Mouse (Mus musculus) thymus, adult 18-20 months (tissue): ENCODE measurements around the gene Primpol.
"Not testable (repeated sequence)": the region's sequence is repeated elsewhere in the genome, so short reads cannot be mapped to it uniquely, and the experiment has no call there.

ENCODE experiments used
- DNase-seq, 2 experiments: peaks; one replicate each; pipeline ENCODE4 v3.0.0; 2022; ENCODE audit warnings: mixed read lengths in 2 of 2

Primpol gene

GRCm38 (mm10) chr8:46600959-46601707 is 15.9 kb downstream of the Primpol start:
- DNase-seq = no peak

- DNase-seq = no peak
These were observed 17.6 kb downstream of the Primpol start for GRCm38 (mm10) chr8:46599314-46599904.

- DNase-seq = no peak
These were observed 18.3 kb downstream of the Primpol start for GRCm38 (mm10) chr8:46598753-46599152.

GRCm38 (mm10) chr8:46598114-46598513 is 18.9 kb downstream of the Primpol start:
- no peak for DNase-seq

DNA sequence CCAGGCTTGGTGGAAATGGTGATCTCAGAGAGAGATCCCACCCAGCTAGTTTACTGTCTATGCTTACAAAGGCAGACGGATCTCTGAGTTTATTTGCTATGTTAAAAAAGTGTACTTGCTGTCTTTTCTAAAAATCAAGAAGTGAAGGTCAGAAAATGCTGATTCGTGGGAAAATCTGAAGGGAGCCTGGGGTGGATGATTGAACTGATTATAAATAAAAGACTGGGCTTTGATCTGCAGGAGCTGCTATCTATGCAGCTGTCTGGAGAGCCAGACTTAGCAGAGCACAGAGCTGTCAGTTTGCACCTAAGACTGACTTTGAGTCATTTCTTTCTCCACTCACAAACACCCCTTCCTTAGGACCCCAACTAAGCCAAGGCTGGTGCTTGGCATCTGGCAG is 19.6 kb downstream of the Primpol start:
- no peak for DNase-seq

- DNase-seq = no peak
These were observed 20.5 kb downstream of the Primpol start for GRCm38 (mm10) chr8:46596530-46596929.

DNA sequence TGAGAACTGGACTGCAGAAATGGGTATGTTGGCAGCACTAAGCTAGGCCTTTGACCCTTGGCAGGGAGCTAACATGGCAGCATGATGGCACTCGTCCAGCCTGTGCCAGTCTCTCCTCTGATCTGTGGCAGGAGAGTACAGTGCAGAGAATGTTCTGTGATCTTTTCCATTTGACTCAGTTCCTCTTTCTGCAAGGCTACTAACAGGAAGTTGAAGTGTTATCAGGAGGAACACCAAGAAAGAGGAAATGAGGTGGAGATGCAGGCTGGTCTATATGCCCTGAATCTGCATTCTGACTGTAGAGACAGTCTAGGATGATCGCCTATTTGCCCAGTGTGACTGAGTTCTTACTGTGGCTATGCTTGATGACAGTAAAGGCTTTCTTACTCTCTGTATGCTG is 21.4 kb downstream of the Primpol start:
- DNase-seq = no peak

- DNase-seq = no peak
These were observed 23.2 kb downstream of the Primpol start for GRCm38 (mm10) chr8:46593772-46594171.

GRCm38 (mm10) chr8:46593067-46593466 is 23.9 kb downstream of the Primpol start:
- DNase-seq = no peak

DNA sequence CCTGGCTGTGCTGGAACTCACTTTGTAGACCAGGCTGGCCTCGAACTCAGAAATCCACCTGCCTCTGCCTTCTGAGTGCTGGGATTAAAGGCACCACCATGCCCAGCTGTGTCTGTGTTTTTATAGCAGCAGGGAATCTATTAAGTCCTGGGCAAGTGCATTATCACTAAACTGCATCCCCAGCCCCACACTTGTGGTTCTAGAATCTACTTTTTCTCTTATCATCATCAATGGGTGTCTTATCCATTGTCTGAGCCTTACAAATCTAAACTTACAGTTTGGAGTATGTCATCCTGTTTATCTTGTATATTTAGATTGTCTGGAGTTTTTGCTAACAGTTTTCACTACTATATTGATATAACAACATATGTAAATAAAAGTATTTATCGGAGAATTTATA is 28.3 kb downstream of the Primpol start:
- no peak for DNase-seq

DNA sequence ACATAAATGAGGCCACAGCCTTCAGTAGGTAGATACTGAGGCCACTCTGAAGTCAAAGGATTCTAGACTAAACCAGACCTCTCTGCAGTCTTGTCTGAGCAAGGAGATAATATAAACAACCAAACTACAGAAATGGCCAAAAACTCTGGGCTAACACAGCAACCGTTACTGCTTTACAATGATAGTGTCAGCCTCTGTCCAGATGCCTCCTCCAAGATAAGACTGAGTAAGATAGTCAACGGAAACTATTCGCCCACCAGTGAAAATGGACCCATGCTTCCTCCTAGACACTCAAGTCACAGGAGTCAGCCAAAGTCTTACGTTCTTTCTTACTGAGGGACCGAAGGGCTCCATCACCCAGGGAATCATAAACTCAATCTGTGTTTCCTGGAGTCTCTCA is 29.1 kb downstream of the Primpol start:
- DNase-seq = no peak

DNA sequence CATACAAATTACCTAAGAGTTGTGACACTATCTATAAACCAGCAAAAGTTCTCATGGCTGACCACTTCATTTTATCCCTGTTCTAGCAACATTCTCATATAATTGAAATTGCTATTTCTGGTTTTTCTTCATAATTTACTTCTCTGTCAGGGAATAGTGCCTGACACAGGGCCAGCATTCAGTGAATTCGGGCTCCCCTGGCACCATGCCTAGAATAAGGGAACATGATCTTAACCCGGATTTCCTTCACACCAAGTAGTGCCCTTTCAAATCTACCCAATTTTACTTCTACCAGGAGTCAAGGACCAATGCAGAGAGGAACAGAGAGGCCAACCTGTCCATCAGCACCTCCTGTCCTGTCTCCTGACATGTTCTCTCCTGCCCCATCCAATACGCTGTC is 31.4 kb downstream of the Primpol start:
- DNase-seq = no peak

- not testable (repeated sequence) for DNase-seq
These were observed 32.7 kb downstream of the Primpol start for GRCm38 (mm10) chr8:46584328-46584727.

- no peak for DNase-seq
These were observed 38.2 kb downstream of the Primpol start for GRCm38 (mm10) chr8:46578794-46579193.

DNA sequence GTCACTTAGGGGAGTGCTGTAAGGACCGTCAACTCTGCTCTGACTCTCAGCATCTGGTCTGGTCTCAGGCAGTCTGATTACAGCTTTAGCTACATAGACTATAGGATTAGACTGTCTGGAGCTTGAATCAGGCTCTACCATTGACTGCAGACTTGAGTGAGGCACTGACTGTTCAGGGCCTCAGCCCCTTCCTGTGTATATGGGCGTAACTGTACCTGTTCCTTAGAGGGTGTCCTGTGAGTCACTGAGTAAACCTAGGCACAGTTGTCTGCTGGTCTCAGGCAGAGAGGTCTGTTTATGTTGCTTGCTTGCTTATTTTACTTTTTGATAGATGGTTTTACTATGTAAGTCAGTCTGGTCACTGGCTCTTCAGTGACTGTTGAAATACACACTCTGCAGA is 43.0 kb downstream of the Primpol start:
- DNase-seq = no peak

DNA sequence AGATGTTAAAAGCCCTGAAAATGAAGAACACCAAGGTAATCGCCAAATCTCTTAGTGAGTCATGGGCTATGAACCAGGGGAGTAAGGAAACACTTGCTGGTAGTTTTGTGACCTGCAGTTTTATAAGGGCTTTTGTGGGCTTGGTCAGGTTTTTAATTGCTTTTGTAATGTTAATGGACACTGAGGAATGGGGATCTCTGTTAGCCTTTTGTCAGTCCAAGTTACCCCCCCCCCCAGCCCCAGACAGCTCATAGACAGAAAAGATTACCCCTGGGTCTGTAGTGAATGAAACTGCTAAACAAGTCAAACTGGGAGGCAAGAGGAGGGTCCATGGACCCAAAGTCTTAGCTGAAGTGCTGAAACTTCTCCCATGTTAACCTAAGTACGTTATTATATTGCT is 43.6 kb downstream of the Primpol start:
- no peak for DNase-seq

DNA sequence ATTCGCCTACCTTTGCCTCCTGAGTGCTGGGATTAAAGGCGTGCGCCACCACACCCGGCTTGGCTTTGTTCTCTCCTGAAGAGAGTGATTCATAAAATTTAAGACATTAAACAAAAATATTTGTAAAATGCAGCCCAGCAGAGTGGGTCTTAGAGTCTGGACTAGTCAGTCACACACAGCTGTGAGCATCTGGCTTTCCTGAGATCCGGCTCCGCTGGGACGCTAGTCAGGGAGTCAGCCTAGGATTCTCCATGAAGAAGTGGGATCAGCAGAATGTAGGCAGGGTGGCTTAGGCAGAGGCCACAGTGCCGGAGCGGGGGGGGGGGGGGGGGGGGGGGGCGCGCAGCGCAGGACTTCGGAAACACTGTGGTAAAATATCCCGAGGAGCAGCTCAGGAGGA is 46.3 kb downstream of the Primpol start:
- no peak for DNase-seq

DNA sequence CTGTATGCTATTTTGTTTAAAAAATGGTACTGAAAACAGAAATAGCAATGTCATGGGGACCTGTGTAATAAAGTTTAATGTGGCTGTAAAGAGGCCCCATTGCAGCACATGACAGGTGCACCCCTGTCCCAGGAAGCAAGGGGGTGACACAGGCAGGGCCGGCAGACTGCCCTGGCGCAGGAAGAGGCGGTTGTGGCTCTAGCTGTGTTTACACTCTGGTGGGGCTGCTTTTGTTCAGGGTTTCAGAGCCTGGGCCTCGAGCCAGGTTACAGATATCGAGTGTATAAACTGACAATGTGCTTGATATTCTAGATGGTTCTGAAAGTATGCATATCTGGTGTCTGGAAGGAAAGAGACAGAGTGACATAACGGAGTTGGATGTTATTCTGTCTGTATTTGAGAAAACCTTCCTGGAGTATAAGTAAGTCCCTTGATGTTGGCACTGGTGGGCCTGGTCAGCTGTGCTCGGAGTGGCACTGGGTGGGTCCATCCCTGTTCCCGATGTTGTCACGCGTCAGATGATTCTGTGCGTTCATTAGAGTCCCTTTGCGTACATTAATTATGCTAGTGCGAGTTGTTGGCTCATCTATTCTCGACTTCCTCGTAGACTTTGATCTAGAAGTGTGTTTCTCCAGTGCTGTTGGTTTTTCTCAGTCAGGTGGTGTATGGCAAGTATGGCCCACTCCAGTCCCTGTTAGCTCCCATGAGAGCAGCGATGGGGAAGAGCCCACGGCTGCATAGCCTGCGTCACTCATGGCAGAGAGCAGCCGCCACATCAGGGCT is 47.2 kb downstream of the Primpol start:
- DNase-seq = no peak

- DNase-seq = no peak
These were observed 48.1 kb downstream of the Primpol start for GRCm38 (mm10) chr8:46568942-46569341.

GRCm38 (mm10) chr8:46567946-46568345 is 49.1 kb downstream of the Primpol start:
- no peak for DNase-seq

DNA sequence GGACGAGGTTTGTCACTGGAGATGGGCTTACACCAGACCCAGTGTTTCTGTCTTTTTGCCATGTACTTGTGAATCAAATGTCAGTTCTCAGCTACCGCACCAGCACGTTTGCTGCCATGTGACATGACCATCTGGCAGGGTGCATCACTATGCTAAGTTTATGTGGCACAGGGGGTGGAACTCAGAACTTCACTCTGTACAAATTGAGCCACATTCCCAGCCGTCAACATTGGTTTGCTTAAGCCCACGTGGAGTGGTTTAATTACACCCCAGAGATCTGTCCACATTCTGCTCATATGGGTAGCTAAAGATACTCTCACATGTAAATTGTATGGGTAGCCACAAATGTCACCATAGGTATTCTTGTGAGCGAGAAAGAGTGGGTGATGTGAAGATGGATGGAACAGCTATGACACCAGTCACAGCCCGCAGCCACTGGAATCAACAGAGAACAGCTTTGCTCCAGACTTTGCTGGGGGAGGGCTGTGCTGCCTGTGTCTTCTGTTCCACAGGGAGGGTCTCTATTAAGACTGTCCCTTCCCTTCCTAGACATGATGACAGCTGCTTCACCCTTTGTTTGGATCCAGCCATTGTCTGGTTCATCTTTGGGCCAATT is 50.0 kb downstream of the Primpol start:
- no peak for DNase-seq

GRCm38 (mm10) chr8:46562333-46562732 is 54.7 kb downstream of the Primpol start:
- no peak for DNase-seq

- DNase-seq = no peak
These were observed 57.6 kb downstream of the Primpol start for GRCm38 (mm10) chr8:46559428-46559827.

- DNase-seq = no peak
These were observed 64.6 kb downstream of the Primpol start for GRCm38 (mm10) chr8:46552441-46552765.
